Mouse (Mus musculus): ENCODE results near the gene Jagn1. TPM values are rescaled to one million over a fixed set of nuclear protein-coding genes. Genes with fewer than 3 reads are reported as not detected.

Jagn1 gene
- 5.0 and 14.4 TPM in 2 replicates for polyA plus RNA-seq (2011; ENCODE audit: insufficient read depth, insufficient read length, low replicate concordance, missing spikeins)

DNA sequence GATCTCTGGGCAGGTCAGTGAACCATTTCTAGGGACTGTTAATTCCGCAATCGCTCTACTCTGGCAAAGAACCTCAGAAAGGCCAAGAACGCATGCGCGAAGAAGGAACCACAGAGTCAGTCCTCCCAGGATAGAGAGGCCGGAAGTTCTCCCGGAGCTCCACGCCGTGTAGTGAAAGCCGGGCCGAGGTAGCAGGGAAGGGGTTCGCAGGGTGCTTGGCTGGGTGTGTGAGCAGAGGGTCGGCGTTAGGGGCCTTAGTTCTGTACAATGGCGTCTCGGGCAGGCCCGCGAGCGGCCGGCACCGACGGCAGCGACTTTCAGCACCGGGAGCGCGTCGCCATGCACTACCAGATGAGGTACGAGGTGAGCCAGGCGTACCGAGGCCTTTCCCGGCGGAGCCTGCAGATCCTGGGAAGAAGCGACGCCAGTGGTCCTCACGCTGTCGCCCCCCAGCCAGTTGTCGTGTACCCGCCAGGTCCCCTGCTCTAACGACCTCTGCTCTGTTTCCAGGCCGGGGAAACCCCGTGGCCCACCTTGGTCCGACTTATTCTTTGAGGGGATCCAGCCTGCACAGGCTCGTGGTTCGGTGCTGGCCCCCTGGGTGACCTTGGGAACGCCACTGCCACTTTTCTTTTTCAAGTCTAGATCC is at the start of gene Jagn1:
Gene Jagn1 (plus strand): TSS at position 128 of the 649 bp plus-strand sequence.
- TF ChIP-seq CTCF (IDR thresholded peaks at IDR 0.05; ENCODE audit: control insufficient read depth, insufficient read depth, low read length) (no peak), POLR2A (IDR thresholded peaks at IDR 0.05; ENCODE audit: borderline replicate concordance, control insufficient read depth, low read depth, low read length) (peak; percentile 63; the same call in 1 of the 2 replicates)
- Histone ChIP-seq H3K27ac (ENCODE audit: control insufficient read depth, insufficient read depth, low read depth, low read length, poor library complexity) (peak within 1 kb of the TSS; percentile 31; the same call in 1 of the 2 replicates), H3K4me1 (ENCODE audit: control insufficient read depth, insufficient read depth, low read length) (peaks cover 1% of the 10 kb centered on the region; the same call in 1 of the 2 replicates), H3K4me3 (replicated peaks; ENCODE audit: control insufficient read depth, low read depth, low read length) (peak within 1 kb of the TSS; percentile 95)
- WGBS: under 1% methylated on average over 45 of the region's 45 CpGs

DNA sequence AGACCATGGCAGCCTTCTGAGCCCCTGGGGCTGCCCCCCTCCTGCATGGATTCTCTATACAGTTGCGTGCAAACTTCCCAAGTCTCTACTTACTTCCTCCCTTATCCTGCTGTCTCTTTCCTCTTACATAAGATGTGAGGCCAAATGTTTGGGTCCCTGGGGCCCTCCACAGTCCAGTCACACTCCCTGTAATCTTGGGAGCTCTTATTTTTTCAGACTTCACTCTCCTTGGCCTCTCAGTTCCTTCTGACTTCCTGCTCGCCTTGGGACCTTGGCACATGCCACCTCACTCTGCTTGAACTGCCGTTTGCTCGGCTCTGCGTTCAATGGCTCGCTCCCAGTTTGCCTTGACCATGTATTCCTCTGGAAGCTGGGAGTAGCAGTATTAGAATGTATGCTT is 48.4 kb upstream of the Jagn1 start:
- WGBS: 58% methylated on average over 6 of the region's 6 CpGs
- TF ChIP-seq POLR2A (IDR thresholded peaks at IDR 0.05; ENCODE audit: borderline replicate concordance, control insufficient read depth, low read depth, low read length): no peak
- TF ChIP-seq CTCF (IDR thresholded peaks at IDR 0.05; ENCODE audit: control insufficient read depth, insufficient read depth, low read length): no peak
- H3K4me1 ChIP-seq (ENCODE audit: control insufficient read depth, insufficient read depth, low read length): no peaks in the 10 kb centered on the region; the same call in 1 of the 2 replicates
- no peak overlapping the region for H3K4me3 ChIP-seq (replicated peaks; ENCODE audit: control insufficient read depth, low read depth, low read length)
- no peak overlapping the region for H3K27ac ChIP-seq (ENCODE audit: control insufficient read depth, insufficient read depth, low read depth, low read length, poor library complexity)

DNA sequence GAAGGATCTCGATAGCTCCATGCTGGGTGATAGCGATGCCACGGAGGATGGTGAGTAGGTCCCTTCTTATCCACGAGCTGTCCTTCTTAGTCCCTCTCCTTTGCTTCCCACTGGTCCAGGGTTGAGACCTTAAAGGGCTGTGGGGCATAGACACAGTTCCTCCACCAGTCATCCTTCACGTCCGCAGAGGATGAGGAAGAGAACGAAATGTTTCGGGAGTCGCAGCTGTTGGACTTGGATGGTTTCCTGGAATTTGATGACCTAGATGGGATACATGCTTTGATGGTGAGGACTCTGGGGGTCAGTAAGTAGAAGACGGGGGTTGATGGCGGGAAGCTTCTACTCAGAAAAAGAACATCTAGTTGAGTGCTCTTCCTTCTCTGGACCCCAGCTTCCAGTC is 47.6 kb upstream of the Jagn1 start:
- Histone ChIP-seq H3K27ac (ENCODE audit: control insufficient read depth, insufficient read depth, low read depth, low read length, poor library complexity) (no peak overlapping the region), H3K4me3 (replicated peaks; ENCODE audit: control insufficient read depth, low read depth, low read length) (no peak overlapping the region), H3K4me1 (ENCODE audit: control insufficient read depth, insufficient read depth, low read length) (no peaks in the 10 kb centered on the region; the same call in 1 of the 2 replicates)
- WGBS: 88% methylated on average over 11 of the region's 11 CpGs
- no peak for TF ChIP-seq CTCF (IDR thresholded peaks at IDR 0.05; ENCODE audit: control insufficient read depth, insufficient read depth, low read length)

DNA sequence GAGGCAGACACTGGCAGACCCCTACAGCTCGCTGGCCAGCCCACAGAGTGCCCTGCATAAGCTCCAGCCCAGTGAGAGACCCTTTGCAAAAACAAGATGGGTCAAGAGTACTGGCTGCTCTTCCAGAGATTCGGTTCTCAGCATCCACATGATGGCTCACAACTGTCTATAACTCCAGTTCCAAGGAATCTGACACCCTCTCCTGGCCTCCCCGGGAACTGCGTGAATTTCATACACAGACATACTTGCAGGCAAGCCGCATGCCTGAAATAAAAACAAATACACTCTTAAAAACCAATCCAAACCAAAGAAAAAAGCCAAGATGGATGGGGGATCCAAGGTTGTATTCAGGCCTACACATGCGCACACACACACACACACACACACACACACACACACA is 46.9 kb upstream of the Jagn1 start:
- WGBS: 90% methylated on average over 6 of the region's 6 CpGs
- TF ChIP-seq POLR2A (IDR thresholded peaks at IDR 0.05; ENCODE audit: borderline replicate concordance, control insufficient read depth, low read depth, low read length): no peak
- no peak for TF ChIP-seq CTCF (IDR thresholded peaks at IDR 0.05; ENCODE audit: control insufficient read depth, insufficient read depth, low read length)
- H3K4me1 ChIP-seq (ENCODE audit: control insufficient read depth, insufficient read depth, low read length): no peaks in the 10 kb centered on the region; the same call in 1 of the 2 replicates
- no peak overlapping the region for H3K27ac ChIP-seq (ENCODE audit: control insufficient read depth, insufficient read depth, low read depth, low read length, poor library complexity)
- no peak overlapping the region for H3K4me3 ChIP-seq (replicated peaks; ENCODE audit: control insufficient read depth, low read depth, low read length)

DNA sequence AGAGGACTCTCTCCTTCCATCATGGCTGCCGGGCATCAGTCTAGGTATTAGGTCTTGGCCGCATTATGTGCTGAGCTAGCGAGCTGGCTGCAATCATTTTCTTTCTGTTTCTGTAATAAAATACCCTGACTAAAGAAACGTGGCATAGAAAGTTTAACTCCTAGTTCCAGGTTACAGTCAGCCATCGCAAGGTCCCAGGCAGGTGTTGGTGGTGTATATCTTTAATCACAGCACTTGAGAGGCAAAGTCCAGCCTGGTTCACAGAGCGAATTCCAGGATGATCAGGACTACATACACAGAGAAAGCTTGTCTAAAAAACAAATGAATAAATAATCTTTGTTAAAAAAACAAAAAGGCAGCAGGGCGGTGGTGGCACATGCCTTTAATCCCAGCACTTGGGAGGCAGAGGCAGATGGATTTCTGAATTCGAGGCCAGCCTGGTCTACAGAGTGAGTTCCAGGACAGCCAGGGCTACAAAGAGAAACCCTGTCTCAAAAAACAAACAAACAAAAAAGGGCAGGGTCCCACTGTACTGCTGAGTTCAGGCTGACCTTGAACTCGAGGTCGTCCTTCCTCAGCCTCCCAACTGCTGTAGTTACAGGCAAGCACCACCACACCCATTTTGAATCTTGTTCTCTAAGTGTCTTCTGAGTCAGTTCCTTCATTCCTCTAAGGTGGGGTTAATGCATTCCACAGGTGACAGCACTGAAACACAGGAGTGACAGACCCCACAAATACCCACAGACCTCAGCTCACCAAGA is 45.9 kb upstream of the Jagn1 start:
- H3K27ac ChIP-seq (ENCODE audit: control insufficient read depth, insufficient read depth, low read depth, low read length, poor library complexity): no peak overlapping the region
- no peaks in the 10 kb centered on the region; the same call in 1 of the 2 replicates for H3K4me1 ChIP-seq (ENCODE audit: control insufficient read depth, insufficient read depth, low read length)
- H3K4me3 ChIP-seq (replicated peaks; ENCODE audit: control insufficient read depth, low read depth, low read length): no peak overlapping the region
- WGBS: 86% methylated on average over 10 of the region's 10 CpGs
- TF ChIP-seq POLR2A (IDR thresholded peaks at IDR 0.05; ENCODE audit: borderline replicate concordance, control insufficient read depth, low read depth, low read length): no peak
- TF ChIP-seq CTCF (IDR thresholded peaks at IDR 0.05; ENCODE audit: control insufficient read depth, insufficient read depth, low read length): no peak

DNA sequence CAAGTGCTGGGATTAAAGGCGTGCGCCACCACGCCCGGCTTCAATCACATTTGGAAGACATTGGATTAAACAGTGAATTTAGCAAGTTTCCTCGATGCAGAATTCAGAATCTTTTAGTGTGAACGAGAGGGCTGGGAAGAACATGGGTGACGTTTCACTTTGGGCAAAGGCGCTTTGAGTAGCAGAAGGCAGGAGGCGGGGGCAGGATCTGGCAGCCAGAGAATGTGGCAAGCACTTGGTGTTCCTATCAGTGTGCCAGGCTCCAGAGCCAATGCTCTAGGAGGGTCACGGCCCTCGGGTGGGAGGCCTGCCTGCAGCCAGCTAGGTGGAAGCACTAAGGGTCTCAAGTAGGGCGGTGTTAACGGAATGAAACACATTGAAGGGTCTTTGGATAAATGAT is 40.3 kb upstream of the Jagn1 start:
- H3K4me3 ChIP-seq (replicated peaks; ENCODE audit: control insufficient read depth, low read depth, low read length): no peak overlapping the region
- WGBS: 87% methylated on average over 13 of the region's 13 CpGs
- TF ChIP-seq POLR2A (IDR thresholded peaks at IDR 0.05; ENCODE audit: borderline replicate concordance, control insufficient read depth, low read depth, low read length) (no peak), CTCF (IDR thresholded peaks at IDR 0.05; ENCODE audit: control insufficient read depth, insufficient read depth, low read length) (no peak)
- H3K27ac ChIP-seq (ENCODE audit: control insufficient read depth, insufficient read depth, low read depth, low read length, poor library complexity): no peak overlapping the region
- no peaks in the 10 kb centered on the region for H3K4me1 ChIP-seq (ENCODE audit: control insufficient read depth, insufficient read depth, low read length)

DNA sequence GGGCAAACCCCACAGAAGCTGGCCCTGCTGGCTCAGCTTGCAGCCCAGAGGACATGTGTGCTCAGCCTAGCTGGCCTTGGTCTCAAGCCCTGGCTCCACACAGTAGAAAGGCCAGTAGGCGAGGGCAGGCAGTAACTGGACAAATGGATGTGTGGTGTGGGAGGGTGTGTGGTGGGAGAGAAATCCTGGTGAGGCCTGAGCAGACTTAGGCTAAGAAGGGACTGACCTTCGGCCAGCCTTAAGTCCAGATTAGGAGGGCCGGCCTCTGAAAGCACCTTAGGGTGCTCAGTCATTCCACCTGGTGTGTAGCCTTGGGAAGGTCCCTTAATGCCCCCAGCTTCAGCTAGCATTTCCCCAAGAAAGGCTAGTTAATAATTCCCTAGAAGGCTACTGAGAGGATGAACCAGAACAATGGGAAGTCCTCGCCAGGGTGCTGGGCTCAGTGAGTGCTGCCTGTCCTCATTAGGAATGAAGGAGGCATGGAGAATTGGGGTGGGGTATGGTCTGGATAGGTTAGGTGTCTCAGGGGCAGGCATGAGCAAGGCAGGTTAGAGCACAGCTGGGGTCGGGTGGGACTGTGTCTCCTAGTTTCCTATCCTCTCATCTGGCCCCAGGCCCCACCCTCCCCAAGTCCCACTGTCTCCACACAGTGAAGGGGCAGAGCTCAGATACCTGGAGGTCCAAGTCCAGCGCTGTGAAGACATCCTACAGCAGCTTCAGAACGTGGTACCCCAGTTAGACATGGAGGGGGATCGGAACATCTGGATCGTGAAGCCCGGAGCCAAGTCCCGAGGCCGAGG is 37.5 kb upstream of the Jagn1 start:
- Histone ChIP-seq H3K27ac (ENCODE audit: control insufficient read depth, insufficient read depth, low read depth, low read length, poor library complexity) (no peak overlapping the region), H3K4me1 (ENCODE audit: control insufficient read depth, insufficient read depth, low read length) (no peaks in the 10 kb centered on the region), H3K4me3 (replicated peaks; ENCODE audit: control insufficient read depth, low read depth, low read length) (no peak overlapping the region)
- TF ChIP-seq POLR2A (IDR thresholded peaks at IDR 0.05; ENCODE audit: borderline replicate concordance, control insufficient read depth, low read depth, low read length) (no peak), CTCF (IDR thresholded peaks at IDR 0.05; ENCODE audit: control insufficient read depth, insufficient read depth, low read length) (no peak)
- 88% methylated on average over 12 of the region's 12 CpGs for WGBS

DNA sequence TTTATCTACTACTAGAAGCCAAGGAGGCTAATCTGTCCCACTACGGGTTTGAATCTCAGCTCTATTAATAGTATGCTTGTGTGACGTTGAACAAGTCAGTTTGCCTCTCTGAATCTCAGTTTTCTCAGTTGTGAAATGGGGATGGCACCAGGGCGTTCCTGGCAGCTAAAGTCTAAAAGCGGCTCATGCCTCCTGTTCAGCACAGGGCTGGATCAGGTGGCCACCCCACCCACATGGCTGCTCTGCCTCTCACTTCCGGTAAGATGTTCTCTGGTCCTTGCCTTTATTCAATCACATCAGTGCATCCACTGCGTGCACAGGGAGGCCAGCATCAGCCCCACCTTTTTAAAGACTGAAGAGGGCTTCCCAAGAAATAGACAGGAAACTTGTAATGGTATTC is 36.9 kb upstream of the Jagn1 start:
- Histone ChIP-seq H3K4me1 (ENCODE audit: control insufficient read depth, insufficient read depth, low read length) (no peaks in the 10 kb centered on the region), H3K27ac (ENCODE audit: control insufficient read depth, insufficient read depth, low read depth, low read length, poor library complexity) (no peak overlapping the region), H3K4me3 (replicated peaks; ENCODE audit: control insufficient read depth, low read depth, low read length) (no peak overlapping the region)
- 84% methylated on average over 6 of the region's 6 CpGs for WGBS
- TF ChIP-seq POLR2A (IDR thresholded peaks at IDR 0.05; ENCODE audit: borderline replicate concordance, control insufficient read depth, low read depth, low read length) (no peak), CTCF (IDR thresholded peaks at IDR 0.05; ENCODE audit: control insufficient read depth, insufficient read depth, low read length) (no peak)
